ENCODE assay signal across 24 mouse cellular contexts in genomic region chrX:9254901-9255300, GRCm38 (mm10). TPM values are rescaled to one million over a fixed set of nuclear protein-coding genes. Genes with fewer than 3 reads are reported as not detected.
DNase-seq lines count a peak whose midpoint lies in the region; ATAC-seq and TF ChIP-seq lines count a peak whose summit lies in the region.
"Had no signal": no experiment of that assay in that cellular context is flagged by ENCODE, and none has a peak within 500 bp of the region (broad histone marks: within the 10 kb centered on the region; RNA-seq: fewer than 3 reads in every experiment).

No protein-coding gene starts in this region.

- H3K9me3 ChIP-seq in forebrain, postnatal 0 days (ENCODE audit: low read length) = no peaks in the 10 kb centered on the region
- no peaks in the 10 kb centered on the region for H3K9me3 ChIP-seq in forebrain, embryonic 15.5 days
- H3K9me3 ChIP-seq in liver, embryonic 14.5 days (ENCODE audit: control insufficient read depth, low read length) = no peaks in the 10 kb centered on the region
- H3K9me3 ChIP-seq: embryonic facial prominence, embryonic 10.5 days; heart, embryonic 15.5 days; hindbrain, embryonic 13.5 days had no signal

- DNase-seq in forebrain, postnatal 0 days = no peak
- DNase-seq in brain, adult 2 months (ENCODE audit: low read depth, low spot score) = peak; percentile 54
- DNase-seq in liver, embryonic 14.5 days (ENCODE audit: low read depth in 3 of 3, low spot score in 3 of 3) = no peak
- peak; percentile 41 for DNase-seq in telencephalon, adult 2 months (ENCODE audit: low read depth, low spot score)
- no peak for DNase-seq in cerebellum, postnatal 10 days
- no peak for DNase-seq in urinary bladder, postnatal 10 days (ENCODE audit: low spot score)
- DNase-seq: adrenal gland, postnatal 10 days; cerebellum, adult 11-12 months; cerebellum, adult 9-10 months; gastrocnemius, postnatal 36 days; heart, adult 11 months; heart, postnatal 14 days had no signal

- H3K4me2 ChIP-seq in forebrain, postnatal 0 days (ENCODE audit: low read depth) = no peak overlapping the region
- no peak overlapping the region for H3K4me2 ChIP-seq in forebrain, embryonic 15.5 days (replicated peaks)
- H3K4me2 ChIP-seq in liver, embryonic 14.5 days (ENCODE audit: low read depth) = peak overlapping the region; percentile 64
- H3K4me2 ChIP-seq: heart, embryonic 15.5 days; hindbrain, embryonic 13.5 days had no signal

- no peaks in the 10 kb centered on the region for H3K4me1 ChIP-seq in forebrain, postnatal 0 days (ENCODE audit: insufficient read depth)
- no peaks in the 10 kb centered on the region for H3K4me1 ChIP-seq in forebrain, embryonic 15.5 days
- peaks cover 18 to 20% of the 10 kb centered on the region in 2 experiments for H3K4me1 ChIP-seq in liver, embryonic 14.5 days (replicated peaks; ENCODE audit: control insufficient read depth in 2 of 2, insufficient read depth in 2 of 2, low read length in 1 of 2)
- H3K4me1 ChIP-seq: embryonic facial prominence, embryonic 10.5 days; heart, embryonic 15.5 days; hindbrain, embryonic 13.5 days had no signal

- ATAC-seq in forebrain, postnatal 0 days = peak; percentile 48; the same call in 1 of the 2 replicates
- ATAC-seq in forebrain, embryonic 15.5 days (replicated peaks) = no peak
- no peak for ATAC-seq in liver, embryonic 14.5 days (ENCODE audit: insufficient read depth)
- ATAC-seq: forebrain, embryonic 16.5 days had no signal

- WGBS in forebrain, postnatal 0 days = 74% methylated on average over 3 of the region's 3 CpGs
- 85% methylated on average over 3 of the region's 3 CpGs for WGBS in forebrain, embryonic 15.5 days
- WGBS in liver, embryonic 14.5 days (ENCODE audit: insufficient replicate concordance) = 80% methylated on average over 3 of the region's 3 CpGs

- no peak overlapping the region for H3K9ac ChIP-seq in forebrain, postnatal 0 days
- no peak overlapping the region for H3K9ac ChIP-seq in forebrain, embryonic 15.5 days (replicated peaks)
- H3K9ac ChIP-seq in liver, embryonic 14.5 days (replicated peaks) = peak overlapping the region; percentile 66
- H3K9ac ChIP-seq: heart, embryonic 15.5 days; hindbrain, embryonic 13.5 days had no signal

- no peaks in the 10 kb centered on the region for H3K36me3 ChIP-seq in forebrain, postnatal 0 days (ENCODE audit: insufficient read depth)
- no peaks in the 10 kb centered on the region for H3K36me3 ChIP-seq in forebrain, embryonic 15.5 days
- no peaks in the 10 kb centered on the region for H3K36me3 ChIP-seq in liver, embryonic 14.5 days (replicated peaks; ENCODE audit: control insufficient read depth, insufficient read depth, low read depth)
- H3K36me3 ChIP-seq: embryonic facial prominence, embryonic 10.5 days; heart, embryonic 15.5 days; hindbrain, embryonic 13.5 days had no signal

- H3K27ac ChIP-seq in forebrain, postnatal 0 days (ENCODE audit: low read depth, low read length) = no peak overlapping the region
- no peak overlapping the region for H3K27ac ChIP-seq in forebrain, embryonic 15.5 days (replicated peaks)
- H3K27ac ChIP-seq in liver, embryonic 14.5 days = peak overlapping the region; percentile 81
- H3K27ac ChIP-seq: embryonic facial prominence, embryonic 10.5 days; heart, embryonic 15.5 days; hindbrain, embryonic 13.5 days had no signal

- TF ChIP-seq EP300 in liver, embryonic 14.5 days (IDR thresholded peaks at IDR 0.05; ENCODE audit: low read depth) = no peak

- no peak for TF ChIP-seq CTCF in forebrain, postnatal 0 days (IDR thresholded peaks at IDR 0.05; ENCODE audit: low read depth)
- no peak for TF ChIP-seq CTCF in liver, embryonic 14.5 days (IDR thresholded peaks at IDR 0.05; ENCODE audit: low read depth)

- H3K27me3 ChIP-seq in forebrain, postnatal 0 days (ENCODE audit: insufficient read depth, low read length) = no peaks in the 10 kb centered on the region
- H3K27me3 ChIP-seq in forebrain, embryonic 15.5 days = no peaks in the 10 kb centered on the region
- H3K27me3 ChIP-seq in liver, embryonic 14.5 days (ENCODE audit: control insufficient read depth, insufficient read depth, low read length) = no peaks in the 10 kb centered on the region
- H3K27me3 ChIP-seq: heart, embryonic 15.5 days; hindbrain, embryonic 13.5 days had no signal

- H3K4me3 ChIP-seq in forebrain, postnatal 0 days (ENCODE audit: low read depth, low read length) = no peak overlapping the region
- H3K4me3 ChIP-seq in forebrain, embryonic 15.5 days = no peak overlapping the region
- peak overlapping the region; percentile 57 to 79 for H3K4me3 ChIP-seq in liver, embryonic 14.5 days (ENCODE audit: insufficient read depth in 1 of 2, low read depth in 2 of 2, low read length in 2 of 2)
- H3K4me3 ChIP-seq: embryonic facial prominence, embryonic 10.5 days; heart, embryonic 15.5 days; hindbrain, embryonic 13.5 days had no signal

RNA-seq across cellular contexts. Expression of gene Gm14862, which starts 1.8 kb away (rescaled TPM):
- total RNA-seq in forebrain, postnatal 0 days (2014; rRNA removed) = not detected in 2 replicates
- polyA plus RNA-seq in forebrain, postnatal 0 days (2015; fragmentation: Nextera tagmentation; extraction: Ambion mirVana) = not detected in 2 replicates
- polyA plus RNA-seq in forebrain, embryonic 15.5 days (2015; fragmentation: Nextera tagmentation; extraction: Ambion mirVana) = 0.26 TPM in 1 of 2 replicates, not detected in the other
- polyA plus RNA-seq in liver, embryonic 14.5 days (2012; rRNA removed) = 0.41 and 1.5 TPM in 2 replicates
- 4.4 and 5.3 TPM in 2 replicates for polyA plus RNA-seq in liver, embryonic 14.5 days (2014; fragmentation: Nextera tagmentation; extraction: Ambion mirVana)
- total RNA-seq: adrenal gland, postnatal 10 days; adrenal gland, postnatal 4 days; gastrocnemius, adult 8-10 months; gastrocnemius, postnatal 36 days; heart, postnatal 14 days; hematopoietic stem cell, adult 5-6 weeks; MEL had no signal
- polyA plus RNA-seq: C2C12; embryonic facial prominence, embryonic 10.5 days; embryonic facial prominence, embryonic 14.5 days; forebrain, embryonic 11.5 days; forebrain, embryonic 16.5 days; heart, embryonic 15.5 days; hindbrain, embryonic 13.5 days had no signal

RNA-seq across cellular contexts. Expression of gene Xk, which starts 17.7 kb away (rescaled TPM):
- total RNA-seq in forebrain, postnatal 0 days (2014; rRNA removed) = 4.7 and 7.1 TPM in 2 replicates
- 1.6 and 3.2 TPM in 2 replicates for polyA plus RNA-seq in forebrain, postnatal 0 days (2015; fragmentation: Nextera tagmentation; extraction: Ambion mirVana)
- 3.2 and 3.7 TPM in 2 replicates for polyA plus RNA-seq in forebrain, embryonic 15.5 days (2015; fragmentation: Nextera tagmentation; extraction: Ambion mirVana)
- 16.9 and 18.2 TPM in 2 replicates for polyA plus RNA-seq in liver, embryonic 14.5 days (2012; rRNA removed)
- 21.6 and 23.5 TPM in 2 replicates for polyA plus RNA-seq in liver, embryonic 14.5 days (2014; fragmentation: Nextera tagmentation; extraction: Ambion mirVana)

RNA-seq across cellular contexts. Expression of gene H2al1m, which starts 28.7 kb away (rescaled TPM):
- total RNA-seq in forebrain, postnatal 0 days (2014; rRNA removed) = 1.6 and 2.2 TPM in 2 replicates
- not detected in 2 replicates for polyA plus RNA-seq in forebrain, postnatal 0 days (2015; fragmentation: Nextera tagmentation; extraction: Ambion mirVana)
- polyA plus RNA-seq in forebrain, embryonic 15.5 days (2015; fragmentation: Nextera tagmentation; extraction: Ambion mirVana) = 0.36 TPM in 1 of 2 replicates, not detected in the other
- polyA plus RNA-seq in liver, embryonic 14.5 days (2012; rRNA removed) = 2.2 and 3.1 TPM in 2 replicates
- 1.8 TPM in 2 replicates for polyA plus RNA-seq in liver, embryonic 14.5 days (2014; fragmentation: Nextera tagmentation; extraction: Ambion mirVana)
- total RNA-seq: gastrocnemius, postnatal 36 days; hematopoietic stem cell, adult 5-6 weeks had no signal
- polyA plus RNA-seq: C2C12; embryonic facial prominence, embryonic 10.5 days; embryonic facial prominence, embryonic 14.5 days; forebrain, embryonic 11.5 days; forebrain, embryonic 16.5 days; hindbrain, embryonic 13.5 days had no signal

RNA-seq across cellular contexts. Expression of gene Lancl3, which starts 55.2 kb away (rescaled TPM):
- total RNA-seq in forebrain, postnatal 0 days (2014; rRNA removed) = 10.9 and 14.9 TPM in 2 replicates
- 3.6 and 5.6 TPM in 2 replicates for polyA plus RNA-seq in forebrain, postnatal 0 days (2015; fragmentation: Nextera tagmentation; extraction: Ambion mirVana)
- 8.0 TPM in 2 replicates for polyA plus RNA-seq in forebrain, embryonic 15.5 days (2015; fragmentation: Nextera tagmentation; extraction: Ambion mirVana)
- 0.02 and 0.08 TPM in 2 replicates for polyA plus RNA-seq in liver, embryonic 14.5 days (2012; rRNA removed)
- polyA plus RNA-seq in liver, embryonic 14.5 days (2014; fragmentation: Nextera tagmentation; extraction: Ambion mirVana) = 0.13 and 0.20 TPM in 2 replicates
- total RNA-seq: MEL had no signal

Comparison
In these comparisons a context has a peak if more than half of its experiments do, and no peak if none do; other contexts are left out.
1. DNase-seq: peak in brain, adult 2 months (single experiment) and telencephalon, adult 2 months (single experiment); none in forebrain, postnatal 0 days (single experiment), liver, embryonic 14.5 days (0 of 3), cerebellum, postnatal 10 days (0 of 2) and urinary bladder, postnatal 10 days (single experiment).
2. H3K4me3 ChIP-seq: peak in liver, embryonic 14.5 days (2 of 2); none in forebrain, postnatal 0 days (single experiment) and forebrain, embryonic 15.5 days (single experiment).